12 mouse cellular contexts compared by ENCODE assay signal in the genomic region with DNA sequence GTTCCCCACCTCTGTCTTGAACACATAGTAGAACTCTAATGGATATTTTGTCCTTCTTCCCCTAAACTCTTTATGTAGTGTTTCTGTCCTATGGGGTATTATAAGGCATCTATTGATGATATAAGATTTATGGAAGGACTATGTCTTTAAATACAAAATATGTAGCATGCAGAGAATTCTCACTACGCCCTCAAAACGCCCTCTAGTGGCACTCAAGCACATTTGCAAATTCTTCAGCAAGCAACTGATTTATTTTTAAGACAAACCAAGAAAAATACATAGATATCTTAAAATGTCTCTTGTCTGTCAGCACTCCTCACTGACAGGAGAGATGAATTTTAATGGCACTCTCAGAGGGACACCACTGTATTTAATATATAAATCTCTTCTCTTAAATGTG. TPM values are rescaled to one million over a fixed set of nuclear protein-coding genes. Genes with fewer than 3 reads are reported as not detected.
A peak's percentile ranks its signal among the peaks of the same experiment; 100 is the strongest.
DNase-seq lines count a peak whose midpoint lies in the region; ATAC-seq and TF ChIP-seq lines count a peak whose summit lies in the region.
"Had no signal": no experiment of that assay in that cellular context is flagged by ENCODE, and none has a peak within 500 bp of the region (broad histone marks: within the 10 kb centered on the region; RNA-seq: fewer than 3 reads in every experiment).

No protein-coding gene starts in this region.

- WGBS in kidney, postnatal 0 days: 21% methylated on average over 2 of the region's 2 CpGs
- 30% methylated on average over 2 of the region's 2 CpGs for WGBS in limb, embryonic 14.5 days
- 22% methylated on average over 2 of the region's 2 CpGs for WGBS in intestine, embryonic 15.5 days

- peak; percentile 82 for TF ChIP-seq CTCF in kidney, postnatal 0 days (IDR thresholded peaks at IDR 0.05; ENCODE audit: low read depth)
- peak; percentile 71 for TF ChIP-seq CTCF in E14TG2a.4 (conservative IDR thresholded peaks at IDR 0.05; ENCODE audit: low read length)

- peak; percentile 61 for DNase-seq in kidney, postnatal 0 days (ENCODE audit: low spot score)
- no peak for DNase-seq in kidney, postnatal 10 days
- DNase-seq in brain, adult 2 months (ENCODE audit: low read depth, low spot score): peak; percentile 72
- DNase-seq in limb, embryonic 14.5 days (ENCODE audit: low spot score): no peak
- DNase-seq: cerebellum, adult 8-10 months; thymus, postnatal 4 days had no signal

- no peak for ATAC-seq in kidney, postnatal 0 days (replicated peaks; ENCODE audit: low FRiP score, low read depth)
- no peak for ATAC-seq in limb, embryonic 14.5 days (ENCODE audit: low FRiP score, low read depth)
- ATAC-seq in erythroblast, adult 5-6 weeks (replicated peaks; ENCODE audit: low FRiP score, poor library complexity, severe bottlenecking): no peak
- no peak for ATAC-seq in intestine, embryonic 15.5 days
- ATAC-seq: forebrain, embryonic 16.5 days had no signal

- peaks cover 57% of the 10 kb centered on the region for H3K36me3 ChIP-seq in kidney, postnatal 0 days (ENCODE audit: insufficient read depth, low read length)
- no peaks in the 10 kb centered on the region for H3K36me3 ChIP-seq in E14TG2a.4 (ENCODE audit: insufficient read depth, low read length)
- H3K36me3 ChIP-seq in limb, embryonic 14.5 days (ENCODE audit: control insufficient read depth, insufficient read depth, low read length): peaks cover 77% of the 10 kb centered on the region
- peaks cover 24% of the 10 kb centered on the region for H3K36me3 ChIP-seq in intestine, embryonic 15.5 days

- no peak overlapping the region for H3K4me2 ChIP-seq in kidney, postnatal 0 days (ENCODE audit: low read length)
- H3K4me2 ChIP-seq in limb, embryonic 14.5 days (replicated peaks; ENCODE audit: low read depth, low read length, severe bottlenecking): no peak overlapping the region
- H3K4me2 ChIP-seq in intestine, embryonic 15.5 days (replicated peaks): no peak overlapping the region

- no peaks in the 10 kb centered on the region for H3K9me3 ChIP-seq in kidney, postnatal 0 days (replicated peaks; ENCODE audit: low read length)
- H3K9me3 ChIP-seq in E14TG2a.4 (ENCODE audit: low read length): peaks cover 9% of the 10 kb centered on the region
- H3K9me3 ChIP-seq in limb, embryonic 14.5 days (ENCODE audit: control insufficient read depth, low read length): no peaks in the 10 kb centered on the region
- no peaks in the 10 kb centered on the region for H3K9me3 ChIP-seq in intestine, embryonic 15.5 days

- TF ChIP-seq POLR2A in limb, embryonic 14.5 days (IDR thresholded peaks at IDR 0.05; ENCODE audit: borderline replicate concordance, extremely low read depth, insufficient read depth, insufficient read length): no peak

- H3K27me3 ChIP-seq in kidney, postnatal 0 days (ENCODE audit: insufficient read depth, low read length): no peaks in the 10 kb centered on the region
- no peaks in the 10 kb centered on the region for H3K27me3 ChIP-seq in E14TG2a.4 (ENCODE audit: insufficient read depth, low read length)
- no peaks in the 10 kb centered on the region for H3K27me3 ChIP-seq in limb, embryonic 14.5 days (ENCODE audit: control insufficient read depth, insufficient read depth, low read length)
- no peaks in the 10 kb centered on the region for H3K27me3 ChIP-seq in intestine, embryonic 15.5 days (replicated peaks)

- H3K4me3 ChIP-seq in kidney, postnatal 0 days (replicated peaks; ENCODE audit: low read depth, low read length): no peak overlapping the region
- H3K4me3 ChIP-seq in E14TG2a.4 (replicated peaks; ENCODE audit: low read length): no peak overlapping the region
- no peak overlapping the region for H3K4me3 ChIP-seq in limb, embryonic 14.5 days (replicated peaks; ENCODE audit: low read length)
- no peak overlapping the region for H3K4me3 ChIP-seq in intestine, embryonic 15.5 days (replicated peaks)
- H3K4me3 ChIP-seq: myocyte had no signal

- no peak overlapping the region for H3K9ac ChIP-seq in kidney, postnatal 0 days (ENCODE audit: low read depth, low read length)
- no peak overlapping the region for H3K9ac ChIP-seq in limb, embryonic 14.5 days (ENCODE audit: low read depth, low read length, severe bottlenecking)
- no peak overlapping the region for H3K9ac ChIP-seq in intestine, embryonic 15.5 days

- peaks cover 10% of the 10 kb centered on the region; the same call in 1 of the 2 replicates for H3K4me1 ChIP-seq in kidney, postnatal 0 days (replicated peaks; ENCODE audit: insufficient read depth, low read length)
- peaks cover 43% of the 10 kb centered on the region for H3K4me1 ChIP-seq in E14TG2a.4 (replicated peaks; ENCODE audit: low read depth, low read length)
- peaks cover 54% of the 10 kb centered on the region for H3K4me1 ChIP-seq in limb, embryonic 14.5 days (ENCODE audit: control insufficient read depth, insufficient read depth, low read length)
- peaks cover 20% of the 10 kb centered on the region for H3K4me1 ChIP-seq in intestine, embryonic 15.5 days (replicated peaks)

- H3K27ac ChIP-seq in kidney, postnatal 0 days: no peak overlapping the region
- H3K27ac ChIP-seq in limb, embryonic 14.5 days (replicated peaks; ENCODE audit: low read depth, low read length): peak overlapping the region; percentile 90; the same call in 1 of the 2 replicates
- no peak overlapping the region for H3K27ac ChIP-seq in intestine, embryonic 15.5 days

RNA-seq across cellular contexts. Expression of gene Naa20, which starts 19.5 kb away (rescaled TPM):
- 203 and 212 TPM in 2 replicates for polyA plus RNA-seq in kidney, postnatal 0 days (2015; fragmentation: Nextera tagmentation; extraction: Ambion mirVana)
- polyA plus RNA-seq in limb, embryonic 14.5 days (2012; rRNA removed): 80.7 and 103 TPM in 2 replicates
- polyA plus RNA-seq in limb, embryonic 14.5 days (2014; fragmentation: Nextera tagmentation; extraction: Ambion mirVana): 186 and 189 TPM in 2 replicates
- 9.2 and 24.0 TPM in 2 replicates for total RNA-seq in erythroblast, adult 5-6 weeks (2015; ENCODE audit: low replicate concordance)
- 11.8 and 22.2 TPM in 2 replicates for total RNA-seq in erythroblast, adult 5-6 weeks (2017; ENCODE audit: low replicate concordance)
- polyA plus RNA-seq in intestine, embryonic 15.5 days (2015; fragmentation: Nextera tagmentation; extraction: Ambion mirVana): 145 and 157 TPM in 2 replicates

RNA-seq across cellular contexts. Expression of gene Cfap61, which starts 52.2 kb away (rescaled TPM):
- polyA plus RNA-seq in kidney, postnatal 0 days (2015; fragmentation: Nextera tagmentation; extraction: Ambion mirVana): 0.32 and 0.51 TPM in 2 replicates
- polyA plus RNA-seq in limb, embryonic 14.5 days (2012; rRNA removed): 0.09 and 0.15 TPM in 2 replicates
- 0.29 TPM in 1 of 2 replicates, not detected in the other for polyA plus RNA-seq in limb, embryonic 14.5 days (2014; fragmentation: Nextera tagmentation; extraction: Ambion mirVana)
- not detected in 2 replicates for total RNA-seq in erythroblast, adult 5-6 weeks (2015; ENCODE audit: low replicate concordance)
- not detected in 2 replicates for total RNA-seq in erythroblast, adult 5-6 weeks (2017; ENCODE audit: low replicate concordance)
- polyA plus RNA-seq in intestine, embryonic 15.5 days (2015; fragmentation: Nextera tagmentation; extraction: Ambion mirVana): 0.74 and 1.5 TPM in 2 replicates
- polyA plus RNA-seq: liver, embryonic 16.5 days had no signal

RNA-seq across cellular contexts. Expression of gene Crnkl1, which starts 52.4 kb away (rescaled TPM):
- polyA plus RNA-seq in kidney, postnatal 0 days (2015; fragmentation: Nextera tagmentation; extraction: Ambion mirVana): 23.6 and 24.4 TPM in 2 replicates
- 13.3 and 17.2 TPM in 2 replicates for polyA plus RNA-seq in limb, embryonic 14.5 days (2012; rRNA removed)
- 23.7 and 29.5 TPM in 2 replicates for polyA plus RNA-seq in limb, embryonic 14.5 days (2014; fragmentation: Nextera tagmentation; extraction: Ambion mirVana)
- 13.3 and 35.5 TPM in 2 replicates for total RNA-seq in erythroblast, adult 5-6 weeks (2015; ENCODE audit: low replicate concordance)
- 70.3 and 93.8 TPM in 2 replicates for total RNA-seq in erythroblast, adult 5-6 weeks (2017; ENCODE audit: low replicate concordance)
- 17.8 and 20.7 TPM in 2 replicates for polyA plus RNA-seq in intestine, embryonic 15.5 days (2015; fragmentation: Nextera tagmentation; extraction: Ambion mirVana)

Comparison
In these comparisons a context has a peak if more than half of its experiments do, and no peak if none do; other contexts are left out.
1. DNase-seq: peak in kidney, postnatal 0 days (single experiment) and brain, adult 2 months (single experiment); none in kidney, postnatal 10 days (single experiment) and limb, embryonic 14.5 days (single experiment).